8 mouse cellular contexts compared by ENCODE assay signal in genomic region chr14:60177614-60178570, GRCm38 (mm10). TPM values are rescaled to one million over a fixed set of nuclear protein-coding genes. Genes with fewer than 3 reads are reported as not detected.
DNase-seq lines count a peak whose midpoint lies in the region; ATAC-seq and TF ChIP-seq lines count a peak whose summit lies in the region.

No protein-coding gene starts in this region.

- no peaks in the 10 kb centered on the region for H3K36me3 ChIP-seq in forebrain, embryonic 16.5 days (ENCODE audit: control insufficient read depth, insufficient read depth)

- TF ChIP-seq CTCF in cerebellum, adult 2 months (IDR thresholded peaks at IDR 0.05; ENCODE audit: borderline replicate concordance, insufficient read depth, low read depth, low read length) = no peak

- no peak; the same call in 1 of the 2 replicates for ATAC-seq in forebrain, embryonic 16.5 days

- H3K4me3 ChIP-seq in cerebellum, adult 2 months (replicated peaks; ENCODE audit: insufficient read depth, low read depth, low read length) = peak overlapping the region; percentile 81
- H3K4me3 ChIP-seq in forebrain, embryonic 16.5 days (replicated peaks; ENCODE audit: low read length) = peak overlapping the region; percentile 75

- H3K4me2 ChIP-seq in forebrain, embryonic 16.5 days (ENCODE audit: low read length) = peak overlapping the region; percentile 81

- H3K27ac ChIP-seq in cerebellum, adult 2 months (ENCODE audit: insufficient read depth, low read length) = peak overlapping the region; percentile 74
- peak overlapping the region; percentile 72 for H3K27ac ChIP-seq in forebrain, embryonic 16.5 days (ENCODE audit: low read length)

- no peaks in the 10 kb centered on the region for H3K9me3 ChIP-seq in forebrain, embryonic 16.5 days (ENCODE audit: control insufficient read depth, low read length)

- H3K4me1 ChIP-seq in cerebellum, adult 2 months (ENCODE audit: control insufficient read depth, insufficient read depth, low read length) = no peaks in the 10 kb centered on the region
- H3K4me1 ChIP-seq in forebrain, embryonic 16.5 days (replicated peaks; ENCODE audit: control insufficient read depth, insufficient read depth, low read length) = no peaks in the 10 kb centered on the region; the same call in 1 of the 2 replicates

- peak overlapping the region; percentile 91 for H3K9ac ChIP-seq in forebrain, embryonic 16.5 days (replicated peaks; ENCODE audit: low read depth, low read length)

- H3K27me3 ChIP-seq in cerebellum, adult 2 months (ENCODE audit: control insufficient read depth, insufficient read depth, low read length) = no peaks in the 10 kb centered on the region
- no peaks in the 10 kb centered on the region for H3K27me3 ChIP-seq in forebrain, embryonic 16.5 days (replicated peaks; ENCODE audit: control insufficient read depth, insufficient read depth, low read length)

- TF ChIP-seq POLR2A in cerebellum, adult 2 months (IDR thresholded peaks at IDR 0.05; ENCODE audit: borderline replicate concordance, insufficient read depth, low read length) = no peak

- 18% methylated on average over 37 of the region's 37 CpGs for WGBS in cerebellum, adult 2 months
- WGBS in forebrain, embryonic 16.5 days = 18% methylated on average over 36 of the region's 37 CpGs

- intact Hi-C loops in left cerebral cortex, postnatal 36 days (cut with DNase I) = loop anchor here (5.0 kb wide), 2 partner anchors 81 to 151 kb away; no protein-coding TSS in a partner anchor

- peak in 1 of 2 experiments; percentile 8 for DNase-seq in cerebellum, adult 2 months
- DNase-seq in cerebellum, adult 11 months = no peak
- DNase-seq in right cerebral cortex, adult 18-20 months = peak; percentile 52
- DNase-seq in right cerebral cortex, postnatal 4 days = no peak
- peak; percentile 39 to 50 for DNase-seq in left cerebral cortex, postnatal 36 days (ENCODE audit: low spot score in 2 of 2)
- DNase-seq in naive thymus-derived CD4-positive, alpha-beta T cell, adult 2 months (ENCODE audit: low read depth) = peak; percentile 39
- no peak for DNase-seq in gastrocnemius, adult 18-20 months (ENCODE audit: low spot score)

RNA-seq across cellular contexts. Expression of gene Atp8a2, which starts 19.1 kb away (rescaled TPM):
- polyA plus RNA-seq in cerebellum, adult 2 months (2012; rRNA removed) = 22.1 and 24.7 TPM in 2 replicates
- polyA plus RNA-seq in forebrain, embryonic 16.5 days (2015; fragmentation: Nextera tagmentation; extraction: Ambion mirVana) = 36.3 and 47.2 TPM in 2 replicates
- 10 to 100 TPM; 63.5 to 77.6 TPM for total RNA-seq in left cerebral cortex, postnatal 36 days (2021)
- total RNA-seq in gastrocnemius, adult 18-20 months (2021) = under 1 TPM; 0.64 TPM

Comparison
In these comparisons a context has a peak if more than half of its experiments do, and no peak if none do; other contexts are left out.
1. DNase-seq: peak in right cerebral cortex, adult 18-20 months (single experiment), left cerebral cortex, postnatal 36 days (2 of 2) and naive thymus-derived CD4-positive, alpha-beta T cell, adult 2 months (single experiment); none in cerebellum, adult 11 months (single experiment), right cerebral cortex, postnatal 4 days (single experiment) and gastrocnemius, adult 18-20 months (single experiment).
2. RNA of gene Atp8a2, which starts 19.1 kb away (total RNA-seq): 63.5 to 77.6 TPM in left cerebral cortex, postnatal 36 days; 0.64 TPM in gastrocnemius, adult 18-20 months; every median in the first group is over 10 times any median in the second.